Mouse (Mus musculus): ENCODE results near the gene Kcna2. TPM values are rescaled to one million over a fixed set of nuclear protein-coding genes. Genes with fewer than 3 reads are reported as not detected.

Gene Kcna2
- total RNA-seq, 2 experiments from 2014 or later, result 140 to 147 TPM

GRCm38 (mm10) chr3:107099866-107100265 is 1.1 kb upstream of the Kcna2 start:
- no peak for DNase-seq (ENCODE audit: low spot score in 2 of 2)
- intact Hi-C loops (cut with DNase I), result loop anchor here (10.0 kb wide), 1 partner anchor 355 kb away; the partner anchor contains the start of gene Kcnc4

GRCm38 (mm10) chr3:107101456-107101786 is 475 bp downstream of the Kcna2 start:
- intact Hi-C loops (cut with DNase I), result loop anchor here (10.0 kb wide), 1 partner anchor 353 kb away; the partner anchor contains the start of gene Kcnc4
- peak in 1 of 2 experiments; percentile 63 for DNase-seq (ENCODE audit: low spot score in 2 of 2)

GRCm38 (mm10) chr3:107101787-107102651 is 1.1 kb downstream of the Kcna2 start:
- intact Hi-C loops (cut with DNase I), result loop anchor here (2.0 to 10.0 kb wide), 2 partner anchors 57 to 353 kb away; partner anchors contain the start of gene Kcnc4
- DNase-seq (ENCODE audit: low spot score in 2 of 2), result peak; percentile 61 to 66

- intact Hi-C loops (cut with DNase I), result loop anchor here (2.0 to 10.0 kb wide), 2 partner anchors 56 to 352 kb away; partner anchors contain the start of gene Kcnc4
- DNase-seq (ENCODE audit: low spot score in 2 of 2), result peak in 1 of 2 experiments; percentile 42
These were observed 2.1 kb downstream of the Kcna2 start for GRCm38 (mm10) chr3:107103041-107103440.

GRCm38 (mm10) chr3:107103462-107103861 is 2.5 kb downstream of the Kcna2 start:
- DNase-seq (ENCODE audit: low spot score in 2 of 2), result no peak
- intact Hi-C loops (cut with DNase I), result loop anchor here (2.0 to 10.0 kb wide), 2 partner anchors 55 to 351 kb away; partner anchors contain the start of gene Kcnc4

- intact Hi-C loops (cut with DNase I), result loop anchor here (10.0 kb wide), 1 partner anchor 349 kb away; the partner anchor contains the start of gene Kcnc4
- peak in 1 of 2 experiments; percentile 63 for DNase-seq (ENCODE audit: low spot score in 2 of 2)
These were observed 5.0 kb downstream of the Kcna2 start for GRCm38 (mm10) chr3:107105986-107106385.

- intact Hi-C loops (cut with DNase I), result loop anchor here (2.0 kb wide), 1 partner anchor 16 kb away; no protein-coding TSS in a partner anchor
- no peak for DNase-seq (ENCODE audit: low spot score in 2 of 2)
These were observed 11.6 kb downstream of the Kcna2 start for GRCm38 (mm10) chr3:107112498-107112897.

GRCm38 (mm10) chr3:107112932-107113659 is 12.2 kb downstream of the Kcna2 start:
- peak; percentile 47 to 82 for DNase-seq (ENCODE audit: low spot score in 2 of 2)
- intact Hi-C loops (cut with DNase I), result loop anchor here (2.0 kb wide), 1 partner anchor 16 kb away; no protein-coding TSS in a partner anchor

GRCm38 (mm10) chr3:107113771-107114737 is 13.1 kb downstream of the Kcna2 start:
- peak; percentile 62 to 92 for DNase-seq (ENCODE audit: low spot score in 2 of 2)
- intact Hi-C loops (cut with DNase I), result loop anchor here (2.0 kb wide), 1 partner anchor 15 kb away; no protein-coding TSS in a partner anchor

GRCm38 (mm10) chr3:107114941-107115340 is 14.0 kb downstream of the Kcna2 start:
- intact Hi-C loops (cut with DNase I), result no loop called here
- DNase-seq (ENCODE audit: low spot score in 2 of 2), result no peak

- intact Hi-C loops (cut with DNase I), result no loop called here
These were observed 14.8 kb downstream of the Kcna2 start for GRCm38 (mm10) chr3:107115746-107116145.

GRCm38 (mm10) chr3:107119864-107120564 is 19.1 kb downstream of the Kcna2 start:
- no peak for DNase-seq (ENCODE audit: low spot score in 2 of 2)
- intact Hi-C loops (cut with DNase I), result no loop called here

More at GRCm38 (mm10) chr3:107115746-107116145, 14.8 kb downstream of the Kcna2 start:
- no peak for DNase-seq (ENCODE audit: low spot score in 2 of 2)

- no peak for DNase-seq (ENCODE audit: low spot score in 2 of 2)
- intact Hi-C loops (cut with DNase I), result no loop called here
These were observed 21.4 kb downstream of the Kcna2 start for GRCm38 (mm10) chr3:107122306-107122705.

- no peak for DNase-seq (ENCODE audit: low spot score in 2 of 2)
- intact Hi-C loops (cut with DNase I), result loop anchor here (2.0 kb wide), 1 partner anchor 15 kb away; no protein-coding TSS in a partner anchor
These were observed 26.7 kb downstream of the Kcna2 start for GRCm38 (mm10) chr3:107127667-107128066.

- intact Hi-C loops (cut with DNase I), result loop anchor here (2.0 kb wide), 1 partner anchor 16 kb away; no protein-coding TSS in a partner anchor
- peak; percentile 66 to 93 for DNase-seq (ENCODE audit: low spot score in 2 of 2)
These were observed 27.5 kb downstream of the Kcna2 start for GRCm38 (mm10) chr3:107128421-107128820.

GRCm38 (mm10) chr3:107129251-107129650 is 28.3 kb downstream of the Kcna2 start:
- peak in 1 of 2 experiments; percentile 74 for DNase-seq (ENCODE audit: low spot score in 2 of 2)
- intact Hi-C loops (cut with DNase I), result loop anchor here (2.0 kb wide), 1 partner anchor 16 kb away; no protein-coding TSS in a partner anchor

- intact Hi-C loops (cut with DNase I), result no loop called here
- no peak for DNase-seq (ENCODE audit: low spot score in 2 of 2)
These were observed 29.8 kb downstream of the Kcna2 start for GRCm38 (mm10) chr3:107130661-107131326.

Measured in left cerebral cortex, postnatal 25 days (tissue).